Comparison of ENCODE assay signal across 15 mouse cellular contexts in the genomic region with DNA sequence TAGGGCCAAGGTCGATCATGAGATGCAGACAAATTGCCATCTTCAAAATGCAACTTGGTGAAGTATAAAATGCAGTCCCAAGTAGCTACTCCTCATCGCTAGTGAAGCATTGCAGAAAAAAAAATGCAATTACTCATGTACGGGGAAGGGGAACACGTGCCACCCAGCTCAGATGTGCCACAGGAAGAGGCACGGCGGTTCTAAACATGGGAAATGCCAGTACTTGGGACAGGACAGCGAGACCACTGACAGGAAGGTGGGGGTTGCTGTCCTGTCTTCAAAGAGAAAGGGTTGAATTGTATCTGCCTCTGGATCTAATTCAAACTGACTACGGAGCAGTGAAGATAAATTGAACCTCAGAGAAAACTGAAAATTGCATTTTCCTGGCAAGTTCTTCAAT.
DNase-seq lines count a peak whose midpoint lies in the region; ATAC-seq and TF ChIP-seq lines count a peak whose summit lies in the region.
"Had no signal": no experiment of that assay in that cellular context is flagged by ENCODE, and none has a peak within 500 bp of the region (broad histone marks: within the 10 kb centered on the region; RNA-seq: fewer than 3 reads in every experiment).

No protein-coding gene starts in this region.

- no peak overlapping the region for H3K4me3 ChIP-seq in heart, embryonic 16.5 days (ENCODE audit: low read length)
- H3K4me3 ChIP-seq in gastrocnemius, adult 2 months: no peak overlapping the region
- H3K4me3 ChIP-seq: hindbrain, embryonic 13.5 days; layer of hippocampus, adult 2 months had no signal

- intact Hi-C loops in gastrocnemius, adult 2 months (cut with DNase I): no loop called here

- H3K27ac ChIP-seq in heart, embryonic 16.5 days (ENCODE audit: low read length): no peak overlapping the region
- H3K27ac ChIP-seq in gastrocnemius, adult 2 months: no peak overlapping the region
- H3K27ac ChIP-seq: hindbrain, embryonic 13.5 days; layer of hippocampus, adult 2 months had no signal

- H3K36me3 ChIP-seq in heart, embryonic 16.5 days (ENCODE audit: control insufficient read depth, insufficient read depth): no peaks in the 10 kb centered on the region
- H3K36me3 ChIP-seq: hindbrain, embryonic 13.5 days had no signal

- H3K9ac ChIP-seq in heart, embryonic 16.5 days (ENCODE audit: low read length): no peak overlapping the region
- H3K9ac ChIP-seq: hindbrain, embryonic 13.5 days had no signal

- H3K4me2 ChIP-seq in heart, embryonic 16.5 days (ENCODE audit: low read depth, low read length): 0 out of 2 replicates have a peak overlapping the region, but pooled peaks have one; percentile 5
- H3K4me2 ChIP-seq: hindbrain, embryonic 13.5 days had no signal

- WGBS in heart, embryonic 16.5 days: 60% methylated on average over 8 of the region's 8 CpGs

- no peak for TF ChIP-seq CTCF in gastrocnemius, adult 2 months (IDR thresholded peaks at IDR 0.05)

- no peaks in the 10 kb centered on the region for H3K27me3 ChIP-seq in heart, embryonic 16.5 days (ENCODE audit: control insufficient read depth, insufficient read depth, low read length)
- H3K27me3 ChIP-seq: hindbrain, embryonic 13.5 days had no signal

- no peak for DNase-seq in heart, adult 9 months (ENCODE audit: low spot score in 2 of 2)
- DNase-seq in CD4-positive, CD25-positive, alpha-beta regulatory T cell, adult 2 months (ENCODE audit: low read depth, low spot score): peak; percentile 54
- peak; percentile 58 for DNase-seq in thymus, postnatal 0 days (ENCODE audit: low spot score)
- no peak for DNase-seq in gastrocnemius, adult 2 months
- no peak for DNase-seq in embryo, embryonic 10 days (ENCODE audit: low spot score)
- DNase-seq in ovary, postnatal 14 days (ENCODE audit: low spot score): no peak
- DNase-seq: cerebellum, adult 9-10 months; gastrocnemius, postnatal 14 days; kidney, adult 8-10 months; right cerebral cortex, postnatal 14 days had no signal

- ATAC-seq in heart, embryonic 16.5 days (replicated peaks; ENCODE audit: extremely low read depth, insufficient read depth, low FRiP score): no peak
- peak; percentile 76 for ATAC-seq in inflammation-experienced regulatory T-cells, adult 6 months
- ATAC-seq: forebrain, embryonic 16.5 days had no signal

- H3K4me1 ChIP-seq in heart, embryonic 16.5 days (ENCODE audit: control insufficient read depth, insufficient read depth, low read length): peaks cover 25% of the 10 kb centered on the region

- H3K9me3 ChIP-seq in heart, embryonic 16.5 days (replicated peaks; ENCODE audit: control insufficient read depth, low read length): no peaks in the 10 kb centered on the region
- H3K9me3 ChIP-seq: hindbrain, embryonic 13.5 days had no signal

Comparison
In these comparisons a context has a peak if more than half of its experiments do, and no peak if none do; other contexts are left out.
1. DNase-seq: peak in CD4-positive, CD25-positive, alpha-beta regulatory T cell, adult 2 months (single experiment) and thymus, postnatal 0 days (single experiment); none in heart, adult 9 months (0 of 2), gastrocnemius, adult 2 months (single experiment), embryo, embryonic 10 days (single experiment) and ovary, postnatal 14 days (single experiment).